45 mouse cellular contexts compared by ENCODE assay signal in genomic region chr10:78715156-78715555, GRCm38 (mm10). TPM values are rescaled to one million over a fixed set of nuclear protein-coding genes. Genes with fewer than 3 reads are reported as not detected.
"Had no signal": no experiment of that assay in that cellular context is flagged by ENCODE, and none has a peak within 500 bp of the region (broad histone marks: within the 10 kb centered on the region; RNA-seq: fewer than 3 reads in every experiment).

No protein-coding gene starts in this region.

- H3K9me3 ChIP-seq: limb, embryonic 10.5 days; limb, embryonic 12.5 days; limb, embryonic 13.5 days; limb, embryonic 15.5 days; liver, embryonic 12.5 days; liver, embryonic 13.5 days; liver, embryonic 15.5 days; lung, embryonic 15.5 days; megakaryocyte, embryonic 14.5 days; midbrain, embryonic 10.5 days; midbrain, embryonic 12.5 days; midbrain, embryonic 13.5 days; midbrain, embryonic 15.5 days had no signal

- H3K27me3 ChIP-seq: limb, embryonic 12.5 days; limb, embryonic 13.5 days; limb, embryonic 15.5 days; liver, embryonic 12.5 days; liver, embryonic 13.5 days; liver, embryonic 15.5 days; lung, embryonic 15.5 days; megakaryocyte, embryonic 14.5 days; midbrain, embryonic 12.5 days; midbrain, embryonic 13.5 days; midbrain, embryonic 15.5 days had no signal

- H3K4me1 ChIP-seq: limb, embryonic 10.5 days; limb, embryonic 12.5 days; limb, embryonic 13.5 days; limb, embryonic 15.5 days; liver, embryonic 12.5 days; liver, embryonic 13.5 days; liver, embryonic 15.5 days; lung, embryonic 15.5 days; megakaryocyte, embryonic 14.5 days; midbrain, embryonic 10.5 days; midbrain, embryonic 12.5 days; midbrain, embryonic 13.5 days; midbrain, embryonic 15.5 days had no signal

- H3K4me3 ChIP-seq: limb, embryonic 10.5 days; limb, embryonic 12.5 days; limb, embryonic 13.5 days; limb, embryonic 15.5 days; liver, embryonic 12.5 days; liver, embryonic 13.5 days; liver, embryonic 15.5 days; lung, embryonic 15.5 days; megakaryocyte, embryonic 14.5 days; midbrain, embryonic 10.5 days; midbrain, embryonic 12.5 days; midbrain, embryonic 13.5 days; midbrain, embryonic 15.5 days; myocyte had no signal

- H3K36me3 ChIP-seq: limb, embryonic 10.5 days; limb, embryonic 12.5 days; limb, embryonic 13.5 days; limb, embryonic 15.5 days; liver, embryonic 12.5 days; liver, embryonic 13.5 days; liver, embryonic 15.5 days; lung, embryonic 15.5 days; midbrain, embryonic 10.5 days; midbrain, embryonic 12.5 days; midbrain, embryonic 13.5 days; midbrain, embryonic 15.5 days had no signal

- DNase-seq: left cerebral cortex, postnatal 4 days; liver; liver, embryonic 13.5 days; liver, postnatal 0 days; lung, adult 18-20 months; lung, adult 2 months; lung, embryonic 14.5 days; lung, postnatal 10 days; lung, postnatal 14 days; lung, postnatal 36 days; lung, postnatal 4 days; midbrain, embryonic 14.5 days had no signal

- H3K27ac ChIP-seq: limb, embryonic 10.5 days; limb, embryonic 12.5 days; limb, embryonic 13.5 days; limb, embryonic 15.5 days; liver, embryonic 12.5 days; liver, embryonic 13.5 days; liver, embryonic 14.5 days; liver, embryonic 15.5 days; lung, embryonic 15.5 days; macrophage; midbrain, embryonic 10.5 days; midbrain, embryonic 12.5 days; midbrain, embryonic 13.5 days; midbrain, embryonic 15.5 days had no signal

RNA-seq across cellular contexts. Expression of gene Casp14, which starts 2.9 kb away (rescaled TPM):
- total RNA-seq: left cerebral cortex, postnatal 10 days; left cerebral cortex, postnatal 14 days; left cerebral cortex, postnatal 25 days; left cerebral cortex, postnatal 36 days; left cerebral cortex, postnatal 4 days; liver, adult 2 months; megakaryocyte progenitor cell, adult 5-6 weeks; megakaryocyte, adult 5-6 weeks; megakaryocyte-erythroid progenitor cell, adult 5-6 weeks; monocyte, adult 5-6 weeks had no signal
- polyA plus RNA-seq: liver, adult 2 months; liver, embryonic 11.5 days; liver, embryonic 12.5 days; liver, embryonic 13.5 days; liver, embryonic 14.5 days; liver, embryonic 15.5 days; liver, embryonic 16.5 days; liver, postnatal 0 days; lung, embryonic 14.5 days; lung, embryonic 16.5 days; lung, postnatal 0 days; macrophage; midbrain, embryonic 10.5 days; midbrain, embryonic 11.5 days; midbrain, embryonic 12.5 days; midbrain, embryonic 13.5 days; midbrain, embryonic 14.5 days; midbrain, embryonic 15.5 days; midbrain, embryonic 16.5 days; midbrain, postnatal 0 days; myocyte; neural tube, embryonic 11.5 days had no signal

RNA-seq across cellular contexts. Expression of gene Ccdc105, which starts 37.7 kb away (rescaled TPM):
- total RNA-seq: liver, adult 2 months; megakaryocyte progenitor cell, adult 5-6 weeks; megakaryocyte, adult 5-6 weeks; megakaryocyte-erythroid progenitor cell, adult 5-6 weeks; monocyte, adult 5-6 weeks had no signal
- polyA plus RNA-seq: limb, embryonic 11.5 days; liver, adult 2 months; liver, embryonic 11.5 days; liver, embryonic 12.5 days; liver, embryonic 13.5 days; liver, embryonic 14.5 days; liver, embryonic 15.5 days; liver, embryonic 16.5 days; liver, postnatal 0 days; lung, adult 2 months; lung, postnatal 0 days; macrophage; midbrain, embryonic 10.5 days; myocyte; neural tube, embryonic 11.5 days had no signal
